Mouse (Mus musculus) bone marrow, adult 2 months (tissue): Measurements from ENCODE around the gene Rai14. TPM values are rescaled to one million over a fixed set of nuclear protein-coding genes. Genes with fewer than 3 reads are reported as not detected.
"Not testable (repeated sequence)": the region's sequence is repeated elsewhere in the genome, so short reads cannot be mapped to it uniquely, and the experiment has no call there.

Experiments used
- H3K27ac ChIP-seq: fragments of 200-500 bp; 2 replicates; pipeline ENCODE4 v1.5.1; 2012; ENCODE audit warnings: low read depth, mild to moderate bottlenecking, control low read depth, inconsistent platforms, low read length; ENCODE audit not compliant: control insufficient read depth, poor library complexity, insufficient read depth
- H3K4me1 ChIP-seq: fragments of 200-500 bp; 2 replicates; pipeline ENCODE4 v1.6.1; 2011; ENCODE audit warnings: low read length; ENCODE audit not compliant: control insufficient read depth, insufficient read depth
- H3K4me3 ChIP-seq: fragments of 200-500 bp; replicated peaks from 2 replicates; pipeline ENCODE3; 2011; ENCODE audit warnings: mild to moderate bottlenecking, low read depth, low read length, control low read depth; ENCODE audit not compliant: control insufficient read depth
- CTCF ChIP-seq: fragments of 200-500 bp; IDR thresholded peaks from 2 replicates; pipeline ENCODE4 v1.5.1; 2011; ENCODE audit warnings: low read length, control low read depth; ENCODE audit not compliant: control insufficient read depth, insufficient read depth
- POLR2A ChIP-seq: fragments of 200-500 bp; IDR thresholded peaks from 2 replicates; pipeline ENCODE4 v1.6.1; 2011; ENCODE audit warnings: low read depth, mild to moderate bottlenecking, control low read depth, low read length, borderline replicate concordance; ENCODE audit not compliant: control insufficient read depth
- WGBS: fragments of 180-500 bp; shearing (Covaris S2); methylation state at CpG from one replicate; pipeline ENCODE4 v1.1.7; 2018; 5-methylcytosine and 5-hydroxymethylcytosine counted together
- polyA plus RNA-seq: library from polyadenylated mRNA; stranded (reverse); fragments of >200 nt; gene quantifications from 2 replicates; pipeline ENCODE4 v1.2.4, GENCODE M21; 2011; ENCODE audit warnings: low replicate concordance; ENCODE audit not compliant: missing spikeins, insufficient read depth, insufficient read length

Gene Rai14
- polyA plus RNA-seq, 1 experiment = 11.1 TPM

GRCm38 (mm10) chr15:10562281-10562680 is 152.1 kb downstream of the Rai14 start:
- TF ChIP-seq POLR2A (no peak), CTCF (no peak)
- no peak overlapping the region for H3K27ac ChIP-seq
- no peak overlapping the region for H3K4me3 ChIP-seq
- no peaks in the 10 kb centered on the region for H3K4me1 ChIP-seq

GRCm38 (mm10) chr15:10560005-10560404 is 154.4 kb downstream of the Rai14 start:
- 86% methylated on average over 7 of the region's 7 CpGs for WGBS
- Histone ChIP-seq H3K4me3 (no peak overlapping the region), H3K27ac (no peak overlapping the region), H3K4me1 (no peaks in the 10 kb centered on the region)
- TF ChIP-seq CTCF (no peak), POLR2A (no peak)

- 83% methylated on average over 13 of the region's 13 CpGs for WGBS
- Histone ChIP-seq H3K27ac (no peak within 1 kb of the TSS), H3K4me3 (no peak within 1 kb of the TSS), H3K4me1 (no peaks in the 10 kb centered on the region)
- TF ChIP-seq POLR2A = no peak
- TF ChIP-seq CTCF = no peak
Observed at GRCm38 (mm10) chr15:10558465-10558864, 156.0 kb downstream of the Rai14 start, which contains the start of gene Ttc23l. Gene Ttc23l, minus strand, starts transcription at chr15:10558668.

GRCm38 (mm10) chr15:10554336-10554735 is 160.1 kb downstream of the Rai14 start:
- Histone ChIP-seq H3K4me1 (no peaks in the 10 kb centered on the region), H3K4me3 (no peak overlapping the region), H3K27ac (no peak overlapping the region)
- no peak for TF ChIP-seq CTCF
- TF ChIP-seq POLR2A = no peak

- no peak overlapping the region for H3K27ac ChIP-seq
- WGBS = 79% methylated on average over 16 of the region's 16 CpGs
- H3K4me3 ChIP-seq = no peak overlapping the region
- no peaks in the 10 kb centered on the region for H3K4me1 ChIP-seq
- TF ChIP-seq POLR2A (no peak), CTCF (no peak)
Observed at GRCm38 (mm10) chr15:10540271-10541088, 173.9 kb downstream of the Rai14 start.

- no peaks in the 10 kb centered on the region for H3K4me1 ChIP-seq
- TF ChIP-seq CTCF (no peak), POLR2A (no peak)
- WGBS = 84% methylated on average over 7 of the region's 7 CpGs
- H3K27ac ChIP-seq = no peak overlapping the region
- no peak overlapping the region for H3K4me3 ChIP-seq
Observed at GRCm38 (mm10) chr15:10535969-10536368, 178.5 kb downstream of the Rai14 start.

GRCm38 (mm10) chr15:10534591-10534990 is 179.8 kb downstream of the Rai14 start:
- H3K4me1 ChIP-seq = no peaks in the 10 kb centered on the region
- 80% methylated on average over 5 of the region's 5 CpGs for WGBS
- no peak overlapping the region for H3K4me3 ChIP-seq
- TF ChIP-seq POLR2A = no peak
- TF ChIP-seq CTCF = no peak
- no peak overlapping the region for H3K27ac ChIP-seq

- not testable (repeated sequence) for H3K4me3 ChIP-seq, H3K27ac ChIP-seq, H3K4me1 ChIP-seq
- WGBS = 86% methylated on average over 10 of the region's 10 CpGs
Observed at GRCm38 (mm10) chr15:10533361-10533760, 181.1 kb downstream of the Rai14 start.

GRCm38 (mm10) chr15:10531352-10531751 is 183.1 kb downstream of the Rai14 start:
- no peak overlapping the region for H3K27ac ChIP-seq
- TF ChIP-seq POLR2A (no peak), CTCF (no peak)
- no peak overlapping the region for H3K4me3 ChIP-seq
- WGBS = 66% methylated on average over 4 of the region's 4 CpGs
- no peaks in the 10 kb centered on the region for H3K4me1 ChIP-seq
